Mouse (Mus musculus): Measurements from ENCODE around the gene Daam1. TPM values are rescaled to one million over a fixed set of nuclear protein-coding genes. Genes with fewer than 3 reads are reported as not detected.
A peak's percentile ranks its signal among the peaks of the same experiment; 100 is the strongest.

Gene Daam1
- polyA plus RNA-seq, 1 experiment from 2014 or later: 4.5 TPM

DNA sequence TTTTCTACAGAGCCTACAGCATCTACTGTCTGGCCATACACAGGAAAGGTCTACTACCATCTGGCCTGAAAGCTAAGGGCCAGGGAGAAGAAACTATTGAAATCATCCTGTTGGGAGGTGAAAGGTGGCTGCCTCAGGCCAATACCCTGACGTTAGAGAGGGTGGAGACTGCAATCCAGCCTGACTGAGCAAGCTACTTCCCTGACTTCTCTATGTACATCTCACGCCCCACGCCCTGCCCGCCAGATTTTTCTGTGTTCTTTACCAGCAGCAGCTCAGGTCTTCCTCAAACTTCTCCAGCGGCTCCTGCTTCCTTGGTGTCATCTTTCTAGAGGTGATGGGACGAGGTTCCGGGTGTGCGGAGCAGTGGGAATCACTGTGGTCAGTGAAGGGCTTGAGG, 58.4 kb downstream of the Daam1 start:
- Histone ChIP-seq H3K9ac (replicated peaks) (no peak overlapping the region; the same call in 1 of the 2 replicates), H3K4me2 (ENCODE audit: low read depth, low read length) (no peak overlapping the region), H3K27ac (ENCODE audit: low read depth) (no peak overlapping the region), H3K4me1 (ENCODE audit: insufficient read depth) (peaks cover 46% of the 10 kb centered on the region), H3K9me3 (ENCODE audit: low read length) (no peaks in the 10 kb centered on the region), H3K36me3 (replicated peaks; ENCODE audit: insufficient read depth, low read length) (no peaks in the 10 kb centered on the region), H3K4me3 (ENCODE audit: low read depth, low read length) (no peak overlapping the region), H3K27me3 (ENCODE audit: insufficient read depth, low read length) (no peaks in the 10 kb centered on the region)
- 70% methylated on average over 8 of the region's 8 CpGs for WGBS (ENCODE audit: insufficient replicate concordance)
- no peak for TF ChIP-seq EP300 (IDR thresholded peaks at IDR 0.05; ENCODE audit: low read depth)
- no peak for TF ChIP-seq CTCF (IDR thresholded peaks at IDR 0.05; ENCODE audit: low read depth)
- ATAC-seq (no peak), DNase-seq (no peak)

- Histone ChIP-seq H3K9ac (replicated peaks) (no peak overlapping the region), H3K36me3 (replicated peaks; ENCODE audit: insufficient read depth, low read length) (0 out of 2 replicates have a peak, but pooled peaks cover 4% of the 10 kb centered on the region), H3K9me3 (ENCODE audit: low read length) (no peaks in the 10 kb centered on the region), H3K4me3 (ENCODE audit: low read depth, low read length) (no peak overlapping the region), H3K4me2 (ENCODE audit: low read depth, low read length) (no peak overlapping the region), H3K27me3 (ENCODE audit: insufficient read depth, low read length) (no peaks in the 10 kb centered on the region), H3K27ac (ENCODE audit: low read depth) (no peak overlapping the region), H3K4me1 (ENCODE audit: insufficient read depth) (peaks cover 38% of the 10 kb centered on the region)
- WGBS (ENCODE audit: insufficient replicate concordance): 69% methylated on average over 1 of the region's 1 CpGs
- DNase-seq (no peak), ATAC-seq (no peak)
- no peak for TF ChIP-seq EP300 (IDR thresholded peaks at IDR 0.05; ENCODE audit: low read depth)
- TF ChIP-seq CTCF (IDR thresholded peaks at IDR 0.05; ENCODE audit: low read depth): no peak
Observed at GRCm38 (mm10) chr12:71890282-71890681, 59.4 kb downstream of the Daam1 start.

- Histone ChIP-seq H3K4me3 (ENCODE audit: low read depth, low read length) (no peak overlapping the region), H3K27me3 (ENCODE audit: insufficient read depth, low read length) (no peaks in the 10 kb centered on the region), H3K4me2 (ENCODE audit: low read depth, low read length) (no peak overlapping the region), H3K9ac (replicated peaks) (no peak overlapping the region), H3K36me3 (replicated peaks; ENCODE audit: insufficient read depth, low read length) (peaks cover 13% of the 10 kb centered on the region; the same call in 1 of the 2 replicates), H3K9me3 (ENCODE audit: low read length) (no peaks in the 10 kb centered on the region), H3K4me1 (ENCODE audit: insufficient read depth) (peaks cover 25% of the 10 kb centered on the region), H3K27ac (ENCODE audit: low read depth) (0 out of 2 replicates have a peak overlapping the region, but pooled peaks have one; percentile 36)
- 70% methylated on average over 7 of the region's 7 CpGs for WGBS (ENCODE audit: insufficient replicate concordance)
- ATAC-seq: no peak
- no peak for DNase-seq
- TF ChIP-seq EP300 (IDR thresholded peaks at IDR 0.05; ENCODE audit: low read depth) (no peak), CTCF (IDR thresholded peaks at IDR 0.05; ENCODE audit: low read depth) (no peak)
Observed at GRCm38 (mm10) chr12:71891729-71892355, 61.0 kb downstream of the Daam1 start.

GRCm38 (mm10) chr12:71892996-71893605, 62.2 kb downstream of the Daam1 start:
- Histone ChIP-seq H3K27me3 (ENCODE audit: insufficient read depth, low read length) (no peaks in the 10 kb centered on the region), H3K4me2 (ENCODE audit: low read depth, low read length) (no peak overlapping the region), H3K4me3 (ENCODE audit: low read depth, low read length) (no peak overlapping the region), H3K9me3 (ENCODE audit: low read length) (no peaks in the 10 kb centered on the region), H3K9ac (replicated peaks) (no peak overlapping the region), H3K36me3 (replicated peaks; ENCODE audit: insufficient read depth, low read length) (peaks cover 25% of the 10 kb centered on the region), H3K27ac (ENCODE audit: low read depth) (no peak overlapping the region), H3K4me1 (ENCODE audit: insufficient read depth) (peaks cover 14% of the 10 kb centered on the region)
- ATAC-seq (no peak), DNase-seq (no peak)
- no peak for TF ChIP-seq CTCF (IDR thresholded peaks at IDR 0.05; ENCODE audit: low read depth)
- TF ChIP-seq EP300 (IDR thresholded peaks at IDR 0.05; ENCODE audit: low read depth): peak; percentile 34
- WGBS (ENCODE audit: insufficient replicate concordance): 54% methylated on average over 9 of the region's 9 CpGs

DNA sequence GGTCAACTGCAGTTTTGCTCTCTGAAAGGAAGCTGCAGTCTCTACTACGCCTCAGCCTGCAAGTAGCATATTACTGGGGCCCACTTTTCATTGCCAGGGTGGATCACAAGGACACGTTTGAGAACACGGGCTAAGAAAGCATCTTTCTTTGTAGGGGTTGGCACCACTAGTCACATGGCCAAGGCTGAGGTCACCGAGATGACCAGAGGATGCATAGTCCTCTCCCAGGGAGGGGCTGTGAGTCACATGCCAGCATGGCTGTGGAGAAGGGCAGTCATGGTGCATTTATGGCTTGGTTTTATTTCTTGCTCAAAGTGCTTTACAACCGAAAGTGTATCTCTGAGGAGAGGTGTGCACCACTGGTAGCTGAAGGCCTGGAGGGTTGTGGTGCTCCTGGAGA, 67.4 kb downstream of the Daam1 start:
- 78% methylated on average over 5 of the region's 5 CpGs for WGBS (ENCODE audit: insufficient replicate concordance)
- H3K27ac ChIP-seq (ENCODE audit: low read depth): no peak overlapping the region
- DNase-seq (no peak), ATAC-seq (no peak)
- TF ChIP-seq CTCF (IDR thresholded peaks at IDR 0.05; ENCODE audit: low read depth) (no peak), EP300 (IDR thresholded peaks at IDR 0.05; ENCODE audit: low read depth) (no peak)
- no peak overlapping the region for H3K4me2 ChIP-seq (ENCODE audit: low read depth, low read length)
- no peak overlapping the region for H3K4me3 ChIP-seq (ENCODE audit: low read depth, low read length)
- peaks cover 33% of the 10 kb centered on the region for H3K36me3 ChIP-seq (replicated peaks; ENCODE audit: insufficient read depth, low read length)
- no peaks in the 10 kb centered on the region for H3K27me3 ChIP-seq (ENCODE audit: insufficient read depth, low read length)
- no peaks in the 10 kb centered on the region for H3K4me1 ChIP-seq (ENCODE audit: insufficient read depth)
- no peak overlapping the region for H3K9ac ChIP-seq (replicated peaks)
- H3K9me3 ChIP-seq (ENCODE audit: low read length): no peaks in the 10 kb centered on the region

GRCm38 (mm10) chr12:71898666-71899520, 68.0 kb downstream of the Daam1 start:
- no peak overlapping the region for H3K9ac ChIP-seq (replicated peaks)
- no peak for TF ChIP-seq EP300 (IDR thresholded peaks at IDR 0.05; ENCODE audit: low read depth)
- no peak overlapping the region for H3K4me3 ChIP-seq (ENCODE audit: low read depth, low read length)
- H3K9me3 ChIP-seq (ENCODE audit: low read length): no peaks in the 10 kb centered on the region
- H3K36me3 ChIP-seq (replicated peaks; ENCODE audit: insufficient read depth, low read length): peaks cover 33% of the 10 kb centered on the region
- DNase-seq (no peak), ATAC-seq (no peak)
- H3K27ac ChIP-seq (ENCODE audit: low read depth): no peak overlapping the region
- H3K4me2 ChIP-seq (ENCODE audit: low read depth, low read length): no peak overlapping the region
- WGBS (ENCODE audit: insufficient replicate concordance): 86% methylated on average over 7 of the region's 7 CpGs
- H3K4me1 ChIP-seq (ENCODE audit: insufficient read depth): no peaks in the 10 kb centered on the region
- H3K27me3 ChIP-seq (ENCODE audit: insufficient read depth, low read length): no peaks in the 10 kb centered on the region

Measured in liver, postnatal 0 days (tissue).